Mouse (Mus musculus) adrenal gland (tissue): ENCODE data around the gene Itpripl2.

Experiments used
- intact Hi-C: fragments of 180-260 bp; cut with DNase I; formaldehyde crosslinking; loops from one replicate; pipeline ENCODE4 v1.15.1; 2025

Gene Itpripl2

GRCm38 (mm10) chr7:118489706-118490665, 1.8 kb downstream of the Itpripl2 start:
- intact Hi-C loops: no loop called here

GRCm38 (mm10) chr7:118488060-118488664, 3.6 kb downstream of the Itpripl2 start:
- intact Hi-C loops: no loop called here

GRCm38 (mm10) chr7:118486917-118487316, 4.9 kb downstream of the Itpripl2 start:
- intact Hi-C loops: no loop called here

GRCm38 (mm10) chr7:118483996-118484395, 7.8 kb downstream of the Itpripl2 start:
- intact Hi-C loops: no loop called here

GRCm38 (mm10) chr7:118482001-118482400, 9.8 kb downstream of the Itpripl2 start:
- intact Hi-C loops: no loop called here

GRCm38 (mm10) chr7:118481047-118481810, 10.5 kb downstream of the Itpripl2 start:
- intact Hi-C loops: no loop called here

GRCm38 (mm10) chr7:118480160-118480709, 11.5 kb downstream of the Itpripl2 start:
- intact Hi-C loops: no loop called here

GRCm38 (mm10) chr7:118478835-118479312, 12.9 kb downstream of the Itpripl2 start:
- intact Hi-C loops: no loop called here

- intact Hi-C loops: no loop called here
These were observed 15.3 kb downstream of the Itpripl2 start for GRCm38 (mm10) chr7:118476428-118476827.

GRCm38 (mm10) chr7:118475008-118475705, 16.6 kb downstream of the Itpripl2 start:
- intact Hi-C loops: no loop called here

GRCm38 (mm10) chr7:118472886-118473285, 18.9 kb downstream of the Itpripl2 start:
- intact Hi-C loops: no loop called here

GRCm38 (mm10) chr7:118468060-118468459, 23.7 kb downstream of the Itpripl2 start:
- intact Hi-C loops: no loop called here

- intact Hi-C loops: no loop called here
These were observed 27.3 kb downstream of the Itpripl2 start for GRCm38 (mm10) chr7:118464432-118464831.

GRCm38 (mm10) chr7:118462818-118463762, 28.7 kb downstream of the Itpripl2 start:
- intact Hi-C loops: no loop called here

- intact Hi-C loops: no loop called here
These were observed 30.2 kb downstream of the Itpripl2 start for GRCm38 (mm10) chr7:118461400-118462136.

- intact Hi-C loops: no loop called here
These were observed 38.1 kb downstream of the Itpripl2 start for GRCm38 (mm10) chr7:118453722-118454121.

GRCm38 (mm10) chr7:118452940-118453339, 38.8 kb downstream of the Itpripl2 start:
- intact Hi-C loops: no loop called here

GRCm38 (mm10) chr7:118448134-118448967, 43.4 kb downstream of the Itpripl2 start, which contains the start of gene Syt17:
Gene Syt17 (minus strand): TSS chr7:118448222.
- intact Hi-C loops: loop anchor here (2.0 kb wide), 2 partner anchors 70 to 144 kb away; no protein-coding TSS in a partner anchor
